In the genomic region with DNA sequence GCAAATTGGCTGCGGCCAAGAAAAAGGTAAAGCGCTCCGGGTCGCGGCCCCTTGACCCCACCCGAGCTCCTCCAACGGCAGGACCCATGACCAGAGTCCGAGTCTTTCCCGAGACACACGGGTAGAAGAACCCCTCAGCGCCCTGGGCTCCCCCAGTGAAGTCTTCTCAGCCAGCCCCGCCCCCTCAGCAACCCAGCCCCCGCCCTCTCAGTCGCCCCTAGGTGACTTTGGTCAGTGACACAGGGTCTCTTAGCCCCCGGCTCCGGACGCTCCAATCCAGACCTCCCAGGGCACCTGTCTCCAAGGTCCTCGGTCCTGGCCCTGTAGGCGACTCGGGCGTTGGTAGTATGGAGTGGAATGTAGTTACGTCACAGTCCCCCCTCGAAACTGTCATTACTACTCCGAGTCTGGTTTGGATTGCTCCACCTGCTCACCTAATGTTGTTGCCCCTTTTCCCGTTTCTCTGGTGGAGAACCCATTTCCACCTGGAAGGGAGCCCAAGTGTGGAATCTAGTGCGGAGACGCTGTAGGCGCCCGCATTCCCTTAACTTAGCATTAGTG, we compare ENCODE assay signal across 7 mouse cellular contexts. TPM values are rescaled to one million over a fixed set of nuclear protein-coding genes. Genes with fewer than 3 reads are reported as not detected.
DNase-seq lines count a peak whose midpoint lies in the region; ATAC-seq lines count a peak whose summit lies in the region.

No protein-coding gene starts in this region.

- H3K79me2 ChIP-seq in macrophage (ENCODE audit: inconsistent target) = peaks cover 63% of the 10 kb centered on the region

- H3K9me3 ChIP-seq in neural tube, embryonic 11.5 days (ENCODE audit: control insufficient read depth, low read length) = no peaks in the 10 kb centered on the region
- H3K9me3 ChIP-seq in embryonic facial prominence, embryonic 10.5 days = no peaks in the 10 kb centered on the region
- H3K9me3 ChIP-seq in hindbrain, embryonic 15.5 days = no peaks in the 10 kb centered on the region

- H3K27ac ChIP-seq in neural tube, embryonic 11.5 days (ENCODE audit: low read depth, low read length) = no peak overlapping the region
- peak overlapping the region; percentile 93 for H3K27ac ChIP-seq in embryonic facial prominence, embryonic 10.5 days (replicated peaks)
- H3K27ac ChIP-seq in hindbrain, embryonic 15.5 days (replicated peaks) = peak overlapping the region; percentile 71
- peak overlapping the region; percentile 62 for H3K27ac ChIP-seq in macrophage

- peaks cover 4% of the 10 kb centered on the region for H3K36me3 ChIP-seq in neural tube, embryonic 11.5 days (ENCODE audit: control insufficient read depth, insufficient read depth, low read length)
- H3K36me3 ChIP-seq in embryonic facial prominence, embryonic 10.5 days (replicated peaks) = peaks cover 36% of the 10 kb centered on the region
- H3K36me3 ChIP-seq in hindbrain, embryonic 15.5 days = peaks cover 10% of the 10 kb centered on the region
- peaks cover 4% of the 10 kb centered on the region; the same call in 1 of the 2 replicates for H3K36me3 ChIP-seq in macrophage (ENCODE audit: inconsistent target)

- H3K4me1 ChIP-seq in neural tube, embryonic 11.5 days (ENCODE audit: control insufficient read depth, insufficient read depth, low read length) = peaks cover 18% of the 10 kb centered on the region; the same call in 1 of the 2 replicates
- H3K4me1 ChIP-seq in embryonic facial prominence, embryonic 10.5 days = peaks cover 22% of the 10 kb centered on the region
- H3K4me1 ChIP-seq in hindbrain, embryonic 15.5 days (replicated peaks) = peaks cover 26% of the 10 kb centered on the region

- H3K4me2 ChIP-seq in neural tube, embryonic 11.5 days (ENCODE audit: low read depth) = peak overlapping the region; percentile 50
- peak overlapping the region; percentile 67 for H3K4me2 ChIP-seq in hindbrain, embryonic 15.5 days

- intact Hi-C loops in left cerebral cortex, postnatal 4 days (cut with DNase I) = no loop called here

- peak overlapping the region; percentile 92 for H3K4me3 ChIP-seq in neural tube, embryonic 11.5 days (ENCODE audit: low read depth, low read length)
- H3K4me3 ChIP-seq in embryonic facial prominence, embryonic 10.5 days = peak overlapping the region; percentile 92
- peak overlapping the region; percentile 83 for H3K4me3 ChIP-seq in hindbrain, embryonic 15.5 days
- H3K4me3 ChIP-seq in macrophage (ENCODE audit: inconsistent target) = peak overlapping the region; percentile 90

- DNase-seq in neural tube, embryonic 11.5 days (ENCODE audit: low spot score) = no peak
- no peak for DNase-seq in neural tube, embryonic 10.5 days (ENCODE audit: extremely low spot score, low spot score)
- no peak for DNase-seq in embryonic facial prominence, embryonic 10.5 days (ENCODE audit: low spot score)
- DNase-seq in frontal cortex, postnatal 14 days (ENCODE audit: low spot score in 2 of 2) = no peak
- no peak for DNase-seq in left cerebral cortex, postnatal 4 days

- H3K9ac ChIP-seq in neural tube, embryonic 11.5 days (ENCODE audit: low read length) = peak overlapping the region; percentile 71
- H3K9ac ChIP-seq in hindbrain, embryonic 15.5 days = peak overlapping the region; percentile 75

- WGBS in neural tube, embryonic 11.5 days = 2% methylated on average over 29 of the region's 29 CpGs
- WGBS in embryonic facial prominence, embryonic 10.5 days = 3% methylated on average over 29 of the region's 29 CpGs
- 2% methylated on average over 28 of the region's 29 CpGs for WGBS in hindbrain, embryonic 15.5 days
- whole genome bisulfite sequencing in macrophage (ENCODE audit: missing documents) = 3% methylated on average over 29 of the region's 29 CpGs

- ATAC-seq in neural tube, embryonic 11.5 days (ENCODE audit: insufficient read depth, low FRiP score, low TSS enrichment) = peak; percentile 68
- ATAC-seq in hindbrain, embryonic 15.5 days (ENCODE audit: low FRiP score, low read depth) = peak; percentile 77

- H3K27me3 ChIP-seq in neural tube, embryonic 11.5 days (ENCODE audit: control insufficient read depth, insufficient read depth, low read length) = no peaks in the 10 kb centered on the region
- H3K27me3 ChIP-seq in embryonic facial prominence, embryonic 10.5 days (replicated peaks; ENCODE audit: low read depth, poor library complexity, severe bottlenecking) = no peaks in the 10 kb centered on the region
- no peaks in the 10 kb centered on the region for H3K27me3 ChIP-seq in hindbrain, embryonic 15.5 days

RNA-seq across cellular contexts. Expression of a gene that starts 0.6 kb away (rescaled TPM):
- polyA plus RNA-seq in neural tube, embryonic 11.5 days (2014; fragmentation: Nextera tagmentation; extraction: Ambion mirVana) = 330 and 385 TPM in 2 replicates
- polyA plus RNA-seq in embryonic facial prominence, embryonic 10.5 days (2016; fragmentation: Nextera tagmentation; extraction: Ambion mirVana) = 522 and 535 TPM in 2 replicates
- 402 and 448 TPM in 2 replicates for polyA plus RNA-seq in hindbrain, embryonic 15.5 days (2015; fragmentation: Nextera tagmentation; extraction: Ambion mirVana)
- 10 to 100 TPM in 25 of 26 experiments, 1 to 10 TPM in 1; 8.4 to 63.2 (median 18.8) TPM for total RNA-seq in macrophage (2018; cell fraction: chromatin; rRNA removed)
- 100 to 1,000 TPM; 126 to 250 (median 160) TPM for total RNA-seq in macrophage (2018; cell fraction: cytosol; rRNA removed)
- 10 to 100 TPM; 16.1 to 62.8 (median 35.2) TPM for total RNA-seq in macrophage (2018; cell fraction: nucleus; rRNA removed)
- polyA plus RNA-seq in macrophage (2018) = 220 to 392 TPM (median 276 TPM) in 3 replicates
- 100 to 1,000 TPM; 228 to 230 TPM for total RNA-seq in left cerebral cortex, postnatal 4 days (2021)

RNA-seq across cellular contexts. Expression of a gene that starts 1.3 kb away (rescaled TPM):
- 22.1 and 23.8 TPM in 2 replicates for polyA plus RNA-seq in neural tube, embryonic 11.5 days (2014; fragmentation: Nextera tagmentation; extraction: Ambion mirVana)
- polyA plus RNA-seq in embryonic facial prominence, embryonic 10.5 days (2016; fragmentation: Nextera tagmentation; extraction: Ambion mirVana) = 20.2 and 22.5 TPM in 2 replicates
- polyA plus RNA-seq in hindbrain, embryonic 15.5 days (2015; fragmentation: Nextera tagmentation; extraction: Ambion mirVana) = 31.5 and 32.0 TPM in 2 replicates
- total RNA-seq in macrophage (2018; cell fraction: chromatin; rRNA removed) = 100 to 1,000 TPM in 14 of 26 experiments, 10 to 100 TPM in 12; 39.3 to 178 (median 109) TPM
- 10 to 100 TPM; 28.9 to 43.9 (median 39.4) TPM for total RNA-seq in macrophage (2018; cell fraction: cytosol; rRNA removed)
- 10 to 100 TPM; 29.5 to 82.0 (median 48.2) TPM for total RNA-seq in macrophage (2018; cell fraction: nucleus; rRNA removed)
- 31.7 to 53.4 TPM (median 36.4 TPM) in 3 replicates for polyA plus RNA-seq in macrophage (2018)
- 10 to 100 TPM; 75.6 to 81.7 TPM for total RNA-seq in left cerebral cortex, postnatal 4 days (2021)

RNA-seq across cellular contexts. Expression of a gene that starts 28.5 kb away (rescaled TPM):
- 66.1 and 68.9 TPM in 2 replicates for polyA plus RNA-seq in neural tube, embryonic 11.5 days (2014; fragmentation: Nextera tagmentation; extraction: Ambion mirVana)
- polyA plus RNA-seq in embryonic facial prominence, embryonic 10.5 days (2016; fragmentation: Nextera tagmentation; extraction: Ambion mirVana) = 74.7 and 84.0 TPM in 2 replicates
- polyA plus RNA-seq in hindbrain, embryonic 15.5 days (2015; fragmentation: Nextera tagmentation; extraction: Ambion mirVana) = 97.4 and 99.6 TPM in 2 replicates
- total RNA-seq in macrophage (2018; cell fraction: chromatin; rRNA removed) = 10 to 100 TPM; 12.8 to 66.2 (median 38.4) TPM
- 10 to 100 TPM; 10.4 to 32.0 (median 22.9) TPM for total RNA-seq in macrophage (2018; cell fraction: cytosol; rRNA removed)
- 10 to 100 TPM in 25 of 26 experiments, 1 to 10 TPM in 1; 9.2 to 47.3 (median 24.4) TPM for total RNA-seq in macrophage (2018; cell fraction: nucleus; rRNA removed)
- polyA plus RNA-seq in macrophage (2018) = 19.4 to 32.3 TPM (median 28.1 TPM) in 3 replicates
- total RNA-seq in left cerebral cortex, postnatal 4 days (2021) = 10 to 100 TPM; 61.8 to 62.5 TPM

RNA-seq across cellular contexts. Expression of a gene that starts 52.1 kb away (rescaled TPM):
- 20.7 and 20.8 TPM in 2 replicates for polyA plus RNA-seq in neural tube, embryonic 11.5 days (2014; fragmentation: Nextera tagmentation; extraction: Ambion mirVana)
- polyA plus RNA-seq in embryonic facial prominence, embryonic 10.5 days (2016; fragmentation: Nextera tagmentation; extraction: Ambion mirVana) = 22.4 and 22.5 TPM in 2 replicates
- polyA plus RNA-seq in hindbrain, embryonic 15.5 days (2015; fragmentation: Nextera tagmentation; extraction: Ambion mirVana) = 33.1 and 33.6 TPM in 2 replicates
- 10 to 100 TPM in 21 of 26 experiments, 1 to 10 TPM in 5; 5.0 to 56.5 (median 24.3) TPM for total RNA-seq in macrophage (2018; cell fraction: chromatin; rRNA removed)
- total RNA-seq in macrophage (2018; cell fraction: cytosol; rRNA removed) = 10 to 100 TPM in 14 of 26 experiments, 1 to 10 TPM in 12; 6.7 to 12.9 (median 10.4) TPM
- total RNA-seq in macrophage (2018; cell fraction: nucleus; rRNA removed) = 10 to 100 TPM in 23 of 26 experiments, 1 to 10 TPM in 3; 5.9 to 47.9 (median 17.1) TPM
- 11.1 to 15.3 TPM (median 12.5 TPM) in 3 replicates for polyA plus RNA-seq in macrophage (2018)
- 10 to 100 TPM; 36.5 to 37.1 TPM for total RNA-seq in left cerebral cortex, postnatal 4 days (2021)
